Mouse (Mus musculus) frontal cortex, postnatal 14 days (tissue): ENCODE measurements around the gene Parp4.

ENCODE experiments used
- DNase-seq, 2 experiments: peaks; one replicate each; pipeline ENCODE4 v3.0.0; 2022; ENCODE audit warnings: low spot score in 2 of 2

The Parp4 gene

DNA sequence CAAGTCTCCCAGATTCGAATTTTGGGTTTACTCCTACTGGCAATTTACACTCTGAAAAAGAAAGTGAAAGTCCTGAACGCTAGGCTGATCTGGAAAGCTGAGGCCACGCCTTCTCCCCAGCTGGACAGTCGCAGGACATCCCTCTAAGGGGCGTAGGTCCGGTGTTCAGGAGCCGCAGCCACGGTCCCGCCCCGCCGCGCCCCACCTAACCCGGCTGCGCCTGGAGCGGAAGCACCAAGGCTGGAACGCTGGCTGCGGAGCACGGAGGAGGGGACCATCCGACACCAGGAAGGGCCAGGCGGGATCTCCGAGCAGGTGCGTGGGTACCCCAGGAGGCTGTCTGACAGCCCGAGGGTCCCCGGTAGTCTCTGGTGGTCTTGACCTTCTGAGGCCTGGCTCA, at the start of gene Parp4, which contains the start of gene Cenpj:
TSS of gene Parp4 (plus strand) at position 204 of the 400 bp plus-strand sequence.
TSS of gene Cenpj (minus strand) at position 10 of the 400 bp plus-strand sequence.
- DNase-seq, result peak; percentile 21 to 27

DNA sequence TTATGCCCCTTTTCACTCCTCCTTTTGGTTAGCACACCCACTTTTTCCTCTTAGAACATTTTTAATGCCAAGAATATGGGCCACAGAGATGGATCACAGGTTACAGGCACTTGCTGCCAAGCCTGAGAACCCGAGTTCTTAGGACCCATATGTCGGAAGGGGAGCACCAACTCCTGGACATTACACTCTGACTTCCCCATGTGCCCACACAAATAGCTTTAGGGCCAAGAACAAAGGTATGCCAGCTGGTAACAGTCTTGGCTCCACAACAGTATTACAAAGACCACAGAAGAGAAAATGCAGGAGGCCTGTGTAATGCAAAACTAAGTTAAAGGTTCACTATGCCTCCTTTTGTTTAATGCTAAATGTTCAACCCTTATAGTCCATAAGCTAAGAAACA, 44.6 kb upstream of the Parp4 start:
- no peak for DNase-seq

DNA sequence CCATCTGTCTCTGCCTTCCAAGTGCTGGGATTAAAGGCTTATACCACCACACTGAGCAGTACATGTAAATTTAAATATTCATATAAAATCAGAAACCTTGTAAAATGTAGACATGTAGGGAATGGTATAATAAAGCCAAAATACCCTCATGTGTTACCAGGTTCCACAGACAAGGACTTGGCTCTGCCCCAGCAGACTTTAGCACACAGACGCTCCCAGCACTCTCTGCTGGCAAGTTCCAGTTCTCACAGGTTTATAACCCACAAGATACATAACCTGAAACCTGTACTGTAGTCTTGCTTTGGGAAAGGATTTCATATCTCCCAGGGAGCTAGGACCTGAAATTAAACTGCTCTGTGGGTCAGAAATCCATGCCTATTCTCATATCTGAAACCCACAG, 30.5 kb upstream of the Parp4 start:
- DNase-seq, result no peak

DNA sequence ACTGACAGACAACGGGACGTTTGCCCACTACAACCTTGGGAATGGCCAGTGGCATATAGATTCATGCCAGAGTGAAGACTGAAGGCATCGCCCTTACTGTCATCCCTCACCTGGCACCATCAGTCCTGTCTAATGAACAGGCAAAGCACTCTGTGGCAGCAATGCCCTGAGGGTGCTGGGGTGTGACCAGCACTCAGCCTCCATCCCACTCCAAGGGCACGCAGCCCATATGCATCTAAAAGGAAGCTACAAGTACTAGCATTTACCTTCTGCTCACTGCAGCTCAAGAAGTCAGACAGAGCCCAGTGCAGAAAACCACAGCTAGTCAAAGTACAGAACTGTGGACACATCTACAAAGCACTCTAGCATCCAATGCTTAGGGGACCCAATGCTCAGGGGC, 29.9 kb upstream of the Parp4 start:
- no peak for DNase-seq

DNA sequence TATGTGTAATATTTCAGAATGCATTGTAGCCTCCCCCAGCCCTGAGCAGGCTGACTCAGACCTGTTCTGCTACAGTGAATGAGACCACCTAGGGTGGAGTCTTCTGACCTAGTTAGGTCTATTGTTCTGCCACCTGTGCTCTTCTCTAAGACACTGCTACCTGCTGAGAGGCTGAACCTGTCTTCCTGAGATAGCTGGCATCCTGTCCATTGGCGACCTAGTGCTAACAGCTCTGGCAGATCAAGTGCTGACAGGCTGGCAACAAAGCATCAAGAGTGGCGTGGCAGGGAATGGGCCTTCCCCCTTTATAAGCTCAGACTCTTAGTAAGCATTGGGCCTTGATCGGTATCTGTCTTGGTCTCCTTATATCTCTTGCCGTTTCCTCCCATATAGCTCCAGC, 24.5 kb upstream of the Parp4 start:
- no peak for DNase-seq

DNA sequence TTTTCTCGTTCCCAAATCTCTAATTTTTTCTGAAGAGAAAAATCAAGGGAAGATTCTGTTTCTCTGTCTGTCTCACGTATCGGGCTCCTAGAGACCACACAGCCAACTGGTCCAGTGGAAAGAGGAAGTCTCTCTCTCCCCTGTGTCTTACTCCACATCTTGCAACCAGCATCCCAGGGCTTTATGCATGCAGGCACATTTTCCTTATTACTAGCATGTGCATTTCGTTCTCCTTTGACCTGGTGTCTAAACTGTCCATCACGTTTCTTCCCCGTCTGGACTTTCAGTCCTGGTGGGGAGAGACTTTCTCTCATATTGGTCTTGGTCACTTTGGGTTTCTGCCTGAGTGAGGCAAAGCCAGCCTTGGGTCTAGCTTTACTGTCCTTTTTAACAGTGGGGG, 22.5 kb upstream of the Parp4 start:
- DNase-seq, result no peak

DNA sequence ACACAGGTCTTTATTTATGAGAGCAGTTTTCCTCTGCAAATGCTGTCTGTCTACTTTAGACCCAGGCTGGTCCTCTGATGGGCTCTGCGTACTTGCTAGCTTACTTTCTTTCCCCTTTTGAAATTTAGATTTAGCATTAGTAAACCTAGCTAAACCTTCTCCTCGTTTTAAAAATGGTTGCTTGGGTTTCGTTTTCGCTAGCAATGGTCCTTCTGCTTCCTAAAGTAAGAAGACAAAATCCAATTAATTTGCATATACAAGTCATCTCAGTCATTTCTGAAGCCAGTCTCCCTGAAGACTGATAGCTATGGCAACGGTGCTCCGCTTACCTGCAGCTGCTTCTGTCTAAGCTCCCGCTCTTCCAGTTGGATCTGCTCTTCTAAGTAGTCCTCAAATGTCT, 22.1 kb upstream of the Parp4 start:
- no peak for DNase-seq

DNA sequence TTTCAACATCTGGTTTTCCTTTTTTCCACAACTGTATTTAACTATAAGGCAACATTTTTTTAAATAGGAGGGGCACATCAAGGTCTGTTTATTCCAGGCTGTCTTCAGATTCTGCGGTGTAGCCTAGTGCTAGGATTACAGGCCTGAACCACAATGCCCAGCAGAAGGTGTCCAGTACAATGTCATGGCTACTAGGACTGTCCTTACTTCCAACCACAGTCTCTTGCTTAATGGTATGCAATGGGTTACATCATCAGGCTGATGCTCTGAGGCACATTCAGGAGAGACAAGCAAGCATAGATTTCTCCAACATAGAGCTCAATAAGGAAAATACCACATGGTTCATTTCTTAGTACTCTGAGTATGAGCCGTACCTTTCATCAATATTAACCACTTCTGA, 20.7 kb upstream of the Parp4 start:
- DNase-seq, result no peak

DNA sequence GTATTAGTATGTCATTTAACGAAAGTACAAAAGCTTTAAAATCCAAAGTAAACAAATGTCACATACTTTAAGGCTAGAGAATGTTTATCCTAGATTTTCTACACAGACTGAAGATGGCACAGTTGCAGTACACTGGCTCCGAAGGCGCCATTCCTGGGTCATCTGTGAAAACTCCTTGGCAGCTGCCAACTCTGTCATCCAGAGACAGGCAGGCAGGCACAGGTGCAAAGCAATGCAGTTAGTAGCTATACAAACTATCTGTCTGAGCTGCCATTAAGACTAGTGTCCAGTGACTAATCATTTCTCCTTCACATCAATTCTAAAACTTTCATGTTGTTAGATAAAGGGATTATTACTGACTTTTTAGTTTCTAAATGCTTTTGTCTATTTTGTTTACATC, 16.3 kb upstream of the Parp4 start:
- no peak for DNase-seq

DNA sequence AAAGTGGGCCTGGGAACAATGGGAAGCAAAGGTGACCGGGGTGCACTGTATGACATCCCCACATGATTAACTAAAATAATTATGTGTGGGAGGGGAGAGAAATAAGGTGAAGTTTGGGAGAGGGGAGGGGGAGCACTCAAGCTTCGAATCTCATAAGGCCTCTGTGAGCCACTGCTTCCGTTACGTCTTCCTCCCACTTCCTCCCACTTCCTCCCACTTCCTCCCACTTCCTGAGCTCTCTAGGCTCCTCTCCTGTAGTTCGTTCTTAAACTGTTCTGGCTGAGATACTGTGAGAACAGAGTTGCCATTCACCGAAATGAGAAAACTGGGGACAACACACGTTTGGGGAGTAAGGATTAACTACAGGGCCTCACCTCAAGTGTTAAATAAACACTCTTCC, 7.9 kb upstream of the Parp4 start:
- no peak for DNase-seq

DNA sequence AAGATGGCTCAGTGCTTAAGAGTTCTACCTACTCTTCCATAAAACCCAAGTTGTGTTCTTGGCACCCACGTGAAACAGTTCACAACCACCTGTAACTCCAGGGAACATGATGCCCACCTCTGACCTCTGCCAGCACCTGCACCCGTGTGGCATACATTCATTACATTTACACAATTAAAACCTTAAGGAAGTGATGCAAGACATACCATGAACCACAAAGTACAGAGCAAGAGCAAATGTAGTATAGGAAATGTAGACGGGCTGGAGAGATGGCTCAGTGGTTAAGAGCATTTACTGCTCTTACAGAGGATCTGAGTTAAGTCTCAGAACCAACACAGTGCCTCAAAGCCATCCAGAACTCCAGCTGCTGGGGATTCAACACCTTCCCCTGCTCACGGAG, 6.4 kb upstream of the Parp4 start:
- no peak for DNase-seq

DNA sequence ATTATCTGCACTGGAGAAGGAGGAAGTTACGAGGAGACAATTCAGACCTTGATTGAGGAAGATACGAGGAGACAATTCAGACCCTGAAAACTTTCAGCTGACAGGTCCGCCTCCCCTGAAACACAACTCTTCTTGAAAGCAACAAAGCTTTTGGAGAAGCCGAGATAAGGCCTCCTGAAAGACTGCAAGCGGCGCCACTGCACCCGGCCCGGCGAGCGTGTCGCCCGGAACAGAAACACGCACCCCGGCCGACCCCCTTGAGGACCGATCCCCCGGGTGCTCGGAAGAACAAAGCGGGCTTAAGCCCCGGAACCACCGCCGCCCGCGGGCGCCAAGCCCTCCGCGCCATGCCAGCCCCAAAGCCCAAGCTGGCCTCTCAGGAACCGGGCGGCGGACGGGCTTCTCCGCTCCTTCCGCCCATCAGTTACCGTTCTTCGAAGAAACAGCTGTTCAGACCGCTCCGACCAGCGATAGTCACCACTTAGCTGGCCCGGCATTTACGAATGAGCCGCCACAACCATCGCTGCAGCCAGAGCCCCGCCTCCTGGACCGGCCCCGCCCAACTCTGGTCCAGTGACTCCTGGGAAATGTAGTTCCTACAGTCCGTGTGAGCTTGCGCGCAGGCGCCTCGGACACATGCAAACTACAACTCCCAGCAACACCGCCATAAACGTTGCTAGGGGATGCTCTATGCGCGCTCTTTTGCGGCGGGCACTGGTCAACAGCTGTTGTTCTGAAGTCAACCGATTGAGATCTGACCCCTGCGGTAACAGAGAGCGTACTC, 3.9 kb upstream of the Parp4 start:
- peak; percentile 91 to 93 for DNase-seq

DNA sequence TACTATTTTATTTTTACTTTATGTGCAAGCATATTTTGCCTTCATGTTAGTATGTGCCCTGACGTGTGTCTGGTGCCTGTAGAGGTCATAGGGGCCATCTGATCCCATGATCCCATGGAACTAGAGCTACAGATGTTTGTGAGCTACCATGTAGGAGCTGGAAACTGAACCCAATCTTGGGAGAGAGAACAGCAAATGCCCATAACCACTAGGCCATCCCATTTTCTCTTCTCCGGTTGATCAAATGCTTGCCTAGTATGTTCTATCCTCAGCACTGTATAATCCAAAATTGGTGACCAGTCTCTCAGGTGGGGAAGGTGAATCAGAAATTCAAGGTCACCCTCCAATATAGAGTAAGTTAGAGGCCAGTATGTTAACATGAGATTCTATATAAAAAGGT, 2.9 kb upstream of the Parp4 start:
- DNase-seq, result no peak

DNA sequence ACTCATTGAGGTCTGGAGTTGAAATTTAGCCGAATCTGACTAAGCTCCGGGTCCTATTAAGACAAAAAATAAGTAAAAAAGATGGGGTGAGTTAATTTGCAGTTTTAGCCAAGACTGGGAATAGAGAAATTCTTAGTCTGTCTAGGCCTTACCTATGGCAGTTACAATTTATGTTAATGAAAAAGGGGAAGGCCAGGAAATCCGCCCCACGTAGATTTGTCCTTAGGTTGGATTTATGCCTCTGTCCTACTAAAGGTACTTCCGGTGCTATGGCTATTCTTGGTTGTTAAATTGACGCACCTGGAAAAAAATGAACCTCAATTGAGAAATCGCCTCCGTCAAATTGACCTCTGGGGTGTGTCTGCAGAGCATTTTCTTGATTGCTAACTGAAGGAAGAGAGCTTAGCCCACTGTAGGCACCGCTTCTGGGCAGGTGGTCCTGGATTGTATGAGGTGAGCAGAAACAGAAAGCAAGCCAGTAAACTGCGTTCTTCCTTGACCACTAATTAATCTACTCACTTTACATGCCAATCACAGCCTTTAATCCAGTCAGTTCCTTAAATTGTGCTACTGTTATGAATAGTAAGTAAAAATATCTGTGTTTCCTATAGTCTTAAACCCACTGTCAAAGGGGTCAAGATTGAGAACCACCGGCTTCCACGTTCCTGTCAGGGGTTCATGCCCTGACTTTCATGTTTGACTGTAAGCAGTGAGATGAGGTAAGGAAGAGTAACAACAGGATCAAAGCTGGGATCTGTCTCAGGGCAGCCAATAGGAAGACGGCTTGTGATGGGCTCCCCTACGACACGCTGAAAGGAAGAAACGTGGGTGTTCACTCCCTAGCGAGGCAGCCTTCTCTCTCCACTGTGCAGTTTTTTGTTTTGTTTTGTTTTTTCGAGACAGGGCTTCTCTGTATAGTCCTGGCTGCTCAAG, 816 bp downstream of the Parp4 start:
- no peak for DNase-seq

DNA sequence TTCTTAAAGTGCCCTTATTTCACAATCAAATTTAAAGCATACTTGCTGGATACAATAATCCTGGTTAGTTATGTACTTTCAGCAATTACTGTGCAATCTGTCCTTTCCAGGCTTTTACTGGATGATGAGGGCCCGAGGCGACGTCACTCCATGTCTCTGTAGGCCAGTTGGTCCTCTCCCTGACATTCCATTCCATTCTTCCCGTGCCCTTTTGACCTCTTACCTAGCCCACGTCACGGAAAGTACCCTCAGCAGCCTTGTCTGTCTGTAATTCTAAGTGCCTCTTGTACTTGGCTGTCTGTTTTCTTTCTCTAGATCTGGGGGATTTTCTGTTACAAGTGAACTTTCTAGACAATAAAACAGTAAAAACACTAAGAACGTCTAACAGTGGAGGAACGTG, 3.6 kb downstream of the Parp4 start:
- no peak for DNase-seq

DNA sequence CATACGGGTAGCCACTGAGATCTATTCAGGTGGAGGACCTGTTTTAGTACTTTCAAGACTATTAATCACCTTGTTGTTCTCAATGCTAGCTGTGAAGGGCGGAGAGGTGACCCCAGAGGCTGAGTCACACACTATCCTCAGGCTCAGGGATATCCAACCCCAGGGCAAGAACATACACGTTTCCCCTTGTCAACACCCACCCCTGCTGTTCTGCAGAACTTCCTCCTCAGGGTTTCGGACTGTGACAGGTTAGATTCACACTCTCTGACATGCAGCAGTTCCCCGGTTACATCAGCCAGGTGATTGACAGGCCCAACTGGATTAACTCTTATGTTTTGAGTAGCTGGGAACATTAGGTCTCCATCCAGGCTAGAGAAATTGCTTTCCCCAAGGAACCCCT, 5.7 kb downstream of the Parp4 start:
- DNase-seq, result no peak

DNA sequence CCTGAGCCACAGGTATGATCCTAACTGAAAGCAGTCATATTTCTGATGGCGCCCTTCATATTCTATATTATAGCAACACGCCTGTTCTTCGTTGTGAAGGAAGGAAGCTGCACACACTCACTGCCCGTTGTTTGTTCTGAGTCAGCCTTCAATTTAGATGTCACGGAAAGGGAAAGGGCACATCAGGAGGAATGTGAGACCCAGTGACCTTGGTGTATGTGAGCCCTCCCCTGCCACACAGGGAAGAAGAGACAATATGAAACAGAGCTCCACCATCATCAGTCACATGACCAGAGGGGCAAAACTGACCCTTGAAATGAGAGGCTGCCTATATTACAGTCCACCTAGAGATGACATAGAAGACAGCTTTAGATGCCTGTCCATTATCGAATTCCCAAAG, 6.9 kb downstream of the Parp4 start:
- no peak for DNase-seq

DNA sequence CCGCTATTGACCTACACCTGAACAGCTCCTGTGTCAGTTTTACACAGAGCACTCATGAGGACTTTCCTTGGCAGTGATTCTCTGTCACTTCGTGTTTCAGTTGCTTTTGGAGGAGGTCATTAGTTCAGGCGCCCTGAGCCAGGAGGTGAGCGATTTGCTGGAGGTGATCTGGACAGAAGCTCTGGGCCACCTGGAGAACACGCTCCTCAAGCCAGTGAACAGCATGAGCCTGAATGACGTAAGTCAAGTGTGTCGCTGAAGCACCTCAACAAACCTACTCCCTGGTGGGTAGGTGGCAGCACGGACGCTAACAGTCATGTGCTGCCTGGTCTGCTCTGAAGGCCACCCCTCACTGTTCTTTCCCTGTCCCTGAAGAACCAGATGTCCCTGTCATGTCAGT, 16.8 kb downstream of the Parp4 start:
- no peak for DNase-seq

DNA sequence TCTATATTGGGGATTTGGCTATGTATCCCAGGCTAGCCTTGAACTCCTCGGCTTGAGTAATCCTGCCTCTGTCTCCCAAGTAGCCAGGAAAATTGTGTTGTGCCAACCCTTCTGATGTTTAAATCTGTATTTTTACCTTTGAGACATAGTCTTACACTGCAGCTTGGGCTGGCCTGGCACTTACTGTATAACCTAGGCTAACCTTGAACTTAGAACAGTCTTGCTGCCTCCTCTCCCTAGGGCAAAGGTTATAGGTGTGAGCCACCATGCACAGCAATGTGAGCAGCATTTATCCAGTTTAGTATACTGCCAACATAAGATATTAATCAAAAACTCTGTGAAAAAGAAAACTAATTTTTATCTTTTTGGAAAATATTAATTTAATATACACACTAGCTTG, 19.4 kb downstream of the Parp4 start:
- no peak for DNase-seq

DNA sequence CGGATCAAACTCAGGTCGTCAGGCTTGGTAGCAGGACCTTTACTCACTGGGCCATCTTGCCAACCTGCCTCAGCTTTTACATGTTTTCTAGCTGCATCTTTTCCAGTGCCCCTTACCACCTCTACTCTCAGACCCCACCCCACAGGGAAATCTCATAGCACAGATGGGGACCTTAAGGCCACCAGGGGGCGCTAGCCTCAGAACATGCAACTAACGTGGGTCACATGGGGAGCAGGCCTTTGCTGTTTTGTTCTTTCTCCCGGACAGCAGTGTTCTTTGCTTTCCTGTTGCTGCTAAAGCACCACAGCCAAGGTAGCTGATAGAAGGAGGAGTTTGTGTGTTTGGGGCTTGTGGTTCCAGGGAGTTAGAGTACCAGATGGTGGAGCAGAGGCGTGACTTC, 23.3 kb downstream of the Parp4 start:
- no peak for DNase-seq

DNA sequence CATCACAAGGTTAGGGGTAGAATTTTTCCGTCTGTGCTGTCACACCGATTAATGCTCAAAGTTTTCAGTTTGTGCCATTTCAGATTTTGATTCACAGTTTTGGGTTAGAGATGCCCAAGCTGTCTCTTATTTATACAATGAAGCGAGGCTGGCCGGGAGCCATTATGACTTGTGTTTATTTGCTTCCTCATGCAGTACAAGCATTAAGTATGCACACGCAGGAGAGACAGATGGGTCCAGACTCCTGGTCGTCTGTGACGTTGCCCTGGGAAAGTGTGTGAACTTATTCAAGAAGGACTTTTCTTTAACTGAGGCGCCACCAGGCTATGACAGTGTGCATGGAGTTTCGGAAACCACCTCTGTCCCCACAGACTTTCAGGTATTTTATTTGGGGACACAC, 26.6 kb downstream of the Parp4 start:
- no peak for DNase-seq

DNA sequence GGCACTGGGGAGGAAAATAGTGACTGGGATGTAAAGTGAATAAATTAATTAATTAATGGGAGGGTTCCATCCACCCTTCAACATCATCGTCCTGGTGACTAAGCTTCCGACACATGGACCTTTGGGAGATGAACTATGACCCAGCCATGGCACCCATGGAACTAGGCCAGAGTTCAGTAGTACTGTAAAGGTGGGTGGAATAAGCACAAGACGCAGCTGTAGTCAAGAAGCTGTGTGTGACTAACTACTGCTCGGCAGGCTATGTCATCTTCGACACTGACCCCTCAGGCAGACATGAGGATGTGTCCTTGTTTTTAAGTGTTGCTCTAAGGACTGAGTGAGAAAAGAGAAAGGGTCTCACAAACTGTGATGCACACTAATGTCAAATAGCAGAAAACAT, 29.0 kb downstream of the Parp4 start:
- DNase-seq, result no peak

DNA sequence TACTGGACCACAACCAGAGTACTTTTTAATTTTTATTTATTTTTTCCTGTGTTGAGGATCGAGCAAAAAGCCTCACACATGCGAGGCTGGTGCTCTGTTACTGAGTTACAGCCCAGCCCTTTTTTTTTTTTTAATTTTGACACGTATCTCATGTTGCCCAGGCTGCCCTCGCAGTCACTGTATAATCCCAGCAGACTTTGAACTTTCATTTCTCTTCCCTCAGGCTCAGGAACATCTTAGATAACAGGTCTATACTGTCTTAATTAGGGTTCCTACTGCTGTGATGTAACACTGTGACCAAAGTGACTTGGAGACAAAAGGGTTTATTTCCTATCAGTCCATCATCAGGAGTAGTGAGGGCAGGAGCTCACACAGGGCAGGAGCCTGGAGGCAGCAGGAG, 29.7 kb downstream of the Parp4 start:
- no peak for DNase-seq
